Mouse (Mus musculus) kidney, postnatal 14 days (tissue): ENCODE data around the gene Tas1r3.
A peak's percentile ranks its signal among the peaks of the same experiment; 100 is the strongest.

Experiments used
- DNase-seq: peaks from one replicate; pipeline ENCODE4 v3.0.0; 2022; ENCODE audit warnings: mixed read lengths

The Tas1r3 gene

GRCm38 (mm10) chr4:155886330-155886729, 23.2 kb upstream of the Tas1r3 start:
- DNase-seq: no peak

GRCm38 (mm10) chr4:155883587-155883986, 20.4 kb upstream of the Tas1r3 start:
- DNase-seq: no peak

GRCm38 (mm10) chr4:155871404-155871803, 8.2 kb upstream of the Tas1r3 start:
- no peak for DNase-seq

GRCm38 (mm10) chr4:155869317-155870033, 6.3 kb upstream of the Tas1r3 start, which contains the start of the genes Cptp and Ints11:
TSS of gene Cptp (minus strand) at chr4:155869440.
TSS of gene Ints11 (plus strand) at chr4:155869546.
- DNase-seq: peak; percentile 98

- DNase-seq: peak; percentile 57
Measured at GRCm38 (mm10) chr4:155868614-155869298, 5.6 kb upstream of the Tas1r3 start.

- DNase-seq: no peak
Measured at GRCm38 (mm10) chr4:155861787-155862186, 1.4 kb downstream of the Tas1r3 start.

- peak; percentile 81 for DNase-seq
Measured at GRCm38 (mm10) chr4:155859318-155859717, 3.8 kb downstream of the Tas1r3 start.

GRCm38 (mm10) chr4:155856881-155857280, 6.3 kb downstream of the Tas1r3 start:
- no peak for DNase-seq

GRCm38 (mm10) chr4:155856071-155856470, 7.1 kb downstream of the Tas1r3 start:
- no peak for DNase-seq

- no peak for DNase-seq
Measured at GRCm38 (mm10) chr4:155854991-155855390, 8.2 kb downstream of the Tas1r3 start.

GRCm38 (mm10) chr4:155853421-155853820, 9.7 kb downstream of the Tas1r3 start:
- peak; percentile 5 for DNase-seq

GRCm38 (mm10) chr4:155851951-155852411, 11.2 kb downstream of the Tas1r3 start:
- peak; percentile 79 for DNase-seq

- no peak for DNase-seq
Measured at GRCm38 (mm10) chr4:155851368-155851767, 11.8 kb downstream of the Tas1r3 start.

- peak; percentile 55 for DNase-seq
Measured at GRCm38 (mm10) chr4:155849792-155850451, 13.2 kb downstream of the Tas1r3 start.

- DNase-seq: no peak
Measured at GRCm38 (mm10) chr4:155849391-155849790, 13.8 kb downstream of the Tas1r3 start.

GRCm38 (mm10) chr4:155848434-155849095, 14.6 kb downstream of the Tas1r3 start:
- DNase-seq: peak; percentile 69

GRCm38 (mm10) chr4:155847591-155848352, 15.4 kb downstream of the Tas1r3 start:
- DNase-seq: peak; percentile 69

- DNase-seq: peak; percentile 96
Measured at GRCm38 (mm10) chr4:155846871-155847578, 16.1 kb downstream of the Tas1r3 start, which contains the start of gene Dvl1. TSS of gene Dvl1 (plus strand) at chr4:155847402.

GRCm38 (mm10) chr4:155843231-155843630, 19.9 kb downstream of the Tas1r3 start:
- peak; percentile 64 for DNase-seq

GRCm38 (mm10) chr4:155841651-155842270, 21.4 kb downstream of the Tas1r3 start:
- peak; percentile 16 for DNase-seq

GRCm38 (mm10) chr4:155841003-155841454, 22.1 kb downstream of the Tas1r3 start:
- DNase-seq: peak; percentile 79
